Mouse (Mus musculus) myocyte (in vitro differentiated cells): Measurements from ENCODE around the gene 0610010K14Rik.

Experiments used
- CEBPB ChIP-seq: IDR thresholded peaks from 2 replicates; pipeline ENCODE4 v1.6.1; 2011; ENCODE audit warnings: mild to moderate bottlenecking, moderate library complexity; ENCODE audit not compliant: poor library complexity, insufficient read depth, severe bottlenecking
- E2F4 ChIP-seq: IDR thresholded peaks from one replicate; pipeline ENCODE4 v1.6.1; 2011; ENCODE audit warnings: mild to moderate bottlenecking, control low read depth, moderate library complexity; ENCODE audit not compliant: insufficient read depth
- MAX ChIP-seq: IDR thresholded peaks from one replicate; pipeline ENCODE4 v1.6.1; 2011; ENCODE audit warnings: low read depth, mild to moderate bottlenecking, control low read depth
- MYOG ChIP-seq, 3 experiments: IDR thresholded peaks; one replicate each; pipeline ENCODE4 v1.6.1; 2011; ENCODE audit warnings: control low read depth in 2 of 3, low read depth in 2 of 3, mild to moderate bottlenecking in 2 of 3; ENCODE audit not compliant: insufficient read length in 2 of 3, control insufficient read depth in 1 of 3, insufficient read depth in 1 of 3
- POLR2A ChIP-seq: IDR thresholded peaks from one replicate; pipeline ENCODE4 v1.6.1; 2011; ENCODE audit warnings: low read depth, mild to moderate bottlenecking, control low read depth, moderate library complexity; ENCODE audit not compliant: insufficient read length
- POLR2AphosphoS2 ChIP-seq: IDR thresholded peaks from one replicate; pipeline ENCODE4 v1.6.1; 2011; ENCODE audit warnings: low read depth, control low read depth; ENCODE audit not compliant: insufficient read length
- USF1 ChIP-seq: IDR thresholded peaks from one replicate; pipeline ENCODE4 v1.6.1; 2011; ENCODE audit warnings: low read depth, mild to moderate bottlenecking, control low read depth, moderate library complexity

DNA sequence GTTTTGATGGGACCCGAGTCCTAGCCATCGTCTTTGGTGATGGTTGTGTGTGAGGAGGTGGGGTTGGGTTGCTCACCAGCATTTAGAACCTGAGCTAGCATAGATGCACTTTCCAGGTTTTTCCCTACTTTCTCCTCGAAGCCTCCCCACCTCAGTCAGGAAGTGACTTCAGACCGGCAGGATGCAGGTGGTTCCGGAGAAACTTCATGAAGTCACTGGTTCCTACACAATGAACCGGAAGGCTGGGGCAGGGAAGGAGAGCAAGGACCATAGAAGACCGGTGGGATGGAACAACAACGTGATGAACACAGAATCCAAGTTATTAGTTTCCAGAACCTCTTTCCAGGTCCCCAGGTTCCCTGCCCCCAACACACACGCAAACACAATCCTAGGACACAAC is 14.0 kb downstream of the 0610010K14Rik start:
- TF ChIP-seq POLR2A (no peak), USF1 (no peak), POLR2AphosphoS2 (no peak), E2F4 (no peak), CEBPB (no peak), MYOG (IDR thresholded peaks at IDR 0.05; ENCODE audit: control insufficient read depth in 1 of 3, insufficient read depth in 1 of 3, insufficient read length in 2 of 3, low read depth in 2 of 3) (no peak), MAX (no peak)
